Mouse (Mus musculus): ENCODE results near the gene Col25a1.

Gene Col25a1

DNA sequence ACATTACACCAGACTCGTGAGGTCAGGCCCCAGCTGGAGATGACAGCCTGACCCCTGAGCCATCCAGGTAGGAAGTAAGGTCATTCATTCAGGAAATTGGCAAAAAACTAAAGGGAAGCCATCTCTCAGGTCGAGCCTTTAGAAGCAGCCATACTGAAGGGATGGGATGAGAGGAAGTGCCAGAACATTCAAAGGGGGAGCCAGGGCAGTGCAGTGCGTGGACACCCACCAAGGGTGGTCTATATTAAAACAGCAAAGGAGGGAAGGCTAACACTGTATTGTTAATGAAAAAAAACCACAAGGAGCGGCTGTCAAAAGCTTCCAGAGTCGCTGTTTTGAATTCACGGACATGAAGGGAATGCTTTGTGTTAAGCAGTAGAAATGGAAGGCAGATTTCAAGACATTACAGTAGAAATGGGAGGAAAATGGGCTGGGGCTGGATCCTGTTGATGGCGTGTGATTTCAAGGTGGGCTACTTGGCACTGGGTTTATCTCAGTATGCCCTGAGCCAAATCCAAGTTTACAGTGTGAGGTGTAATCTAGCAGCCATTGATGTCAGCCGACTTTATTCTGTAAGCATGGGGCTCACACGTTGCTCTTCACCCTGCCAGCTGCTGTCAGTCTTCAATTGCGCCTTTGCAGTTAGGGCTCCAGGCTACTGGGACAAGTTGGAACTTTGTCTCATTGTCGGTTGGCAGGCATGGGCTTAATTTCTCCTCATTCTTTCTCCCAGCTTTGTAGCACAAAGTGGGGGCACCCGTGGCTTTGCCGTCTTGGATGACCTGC, 312.7 kb downstream of the Col25a1 start:
- no peak for DNase-seq (ENCODE audit: low read depth, low spot score)

DNA sequence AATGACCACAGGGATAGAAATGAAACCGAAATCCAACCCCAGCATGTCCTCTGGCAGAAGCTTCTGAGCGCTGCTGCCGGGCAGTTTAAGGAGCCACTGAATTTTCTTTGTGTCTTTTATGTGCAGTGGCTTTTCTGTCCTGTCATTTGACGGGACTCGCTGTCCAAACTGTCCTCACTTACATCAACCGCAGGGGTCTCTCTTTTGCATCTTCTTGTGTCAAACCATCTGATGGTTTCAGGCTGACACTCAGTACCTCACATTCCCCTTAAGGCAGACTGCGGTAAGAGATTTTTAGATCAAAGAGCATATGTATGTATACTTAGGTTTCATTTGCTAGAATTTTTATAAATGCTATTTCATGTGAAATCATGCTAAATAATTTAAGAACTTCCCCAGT, 318.6 kb downstream of the Col25a1 start:
- DNase-seq (ENCODE audit: low read depth, low spot score), result no peak

GRCm38 (mm10) chr3:130465371-130465770, 334.1 kb downstream of the Col25a1 start:
- DNase-seq (ENCODE audit: low read depth, low spot score), result no peak

GRCm38 (mm10) chr3:130473211-130473768, 342.0 kb downstream of the Col25a1 start:
- peak; percentile 48 for DNase-seq (ENCODE audit: low read depth, low spot score)

DNA sequence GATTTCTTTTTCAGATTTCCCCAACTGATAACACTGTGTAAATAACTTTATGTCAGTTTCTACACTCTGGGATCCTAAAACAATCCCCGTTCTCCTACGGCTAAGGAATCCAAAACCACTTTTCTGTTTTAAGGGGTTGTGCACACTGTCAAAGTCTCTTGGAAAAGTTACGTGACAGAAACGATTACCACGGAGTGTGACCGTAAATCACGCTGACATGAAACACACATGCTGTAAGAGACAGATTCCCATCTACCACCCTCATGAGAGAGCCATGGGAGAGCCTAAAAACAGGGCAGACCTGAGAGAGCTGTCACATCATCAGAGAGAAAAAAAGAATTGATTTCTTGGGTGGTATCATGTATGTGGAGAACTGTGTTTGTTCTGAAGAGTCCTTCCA, 342.7 kb downstream of the Col25a1 start:
- DNase-seq (ENCODE audit: low read depth, low spot score), result peak; percentile 52

GRCm38 (mm10) chr3:130482513-130482912, 351.2 kb downstream of the Col25a1 start:
- no peak for DNase-seq (ENCODE audit: low read depth, low spot score)

DNA sequence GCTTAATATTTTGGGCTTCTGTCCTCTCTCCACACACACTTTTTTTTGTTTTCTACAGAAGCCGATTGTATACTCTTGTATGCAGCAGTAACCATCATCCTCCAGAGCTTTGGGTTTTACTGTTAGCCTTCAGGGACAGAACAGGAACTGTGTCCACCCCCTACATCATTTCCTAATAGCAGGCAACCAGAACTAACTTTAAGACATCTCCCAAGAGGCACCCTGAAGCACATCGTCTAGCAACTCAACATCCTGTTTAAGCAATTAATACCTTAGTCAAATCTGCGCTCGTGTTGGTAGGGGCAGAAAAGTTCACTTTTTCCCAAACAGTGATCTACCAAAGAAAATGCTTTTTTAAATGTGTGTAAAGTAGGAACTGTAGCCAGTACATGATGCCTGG, 357.5 kb downstream of the Col25a1 start:
- no peak for DNase-seq (ENCODE audit: low read depth, low spot score)

DNA sequence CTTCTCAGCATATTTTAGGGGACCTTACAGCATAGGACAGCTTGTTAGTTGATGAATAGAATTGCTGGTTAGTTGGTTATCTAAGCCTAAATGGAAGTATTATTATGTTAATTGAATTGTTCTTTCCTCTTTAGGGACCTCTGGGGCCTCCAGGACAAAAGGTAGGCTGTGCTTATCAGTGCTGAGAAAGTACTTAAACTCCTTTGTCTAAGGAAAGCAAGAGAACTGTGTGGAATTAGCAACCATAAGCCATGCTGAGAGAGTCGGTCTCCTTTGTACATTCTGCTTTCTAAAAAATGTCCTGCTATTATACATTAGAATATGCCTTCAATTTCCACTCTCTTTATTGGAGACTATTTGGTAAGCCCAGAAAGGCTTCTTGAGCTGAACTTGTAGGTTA, 362.9 kb downstream of the Col25a1 start:
- DNase-seq (ENCODE audit: low read depth, low spot score), result no peak

GRCm38 (mm10) chr3:130494665-130495396, 363.5 kb downstream of the Col25a1 start:
- no peak for DNase-seq (ENCODE audit: low read depth, low spot score)

DNA sequence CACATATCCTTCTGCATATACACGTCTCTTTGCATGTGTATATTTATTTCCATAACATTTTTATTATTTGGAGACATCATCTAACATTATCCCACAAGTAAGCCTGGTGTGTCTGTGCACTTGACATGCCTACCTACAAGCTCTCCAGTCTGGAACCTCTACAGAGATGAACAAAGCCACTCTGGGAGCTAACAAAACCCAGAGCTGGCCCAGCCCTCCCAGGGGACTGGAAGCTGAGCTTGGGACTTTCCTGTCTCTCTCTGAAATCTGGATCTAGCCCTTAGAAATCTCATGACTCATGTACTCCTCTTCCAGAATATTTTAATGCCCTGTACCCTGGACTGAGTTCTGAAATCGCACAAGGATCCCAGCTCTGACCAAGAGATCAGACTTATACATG, 365.7 kb downstream of the Col25a1 start:
- DNase-seq (ENCODE audit: low read depth, low spot score), result no peak

DNA sequence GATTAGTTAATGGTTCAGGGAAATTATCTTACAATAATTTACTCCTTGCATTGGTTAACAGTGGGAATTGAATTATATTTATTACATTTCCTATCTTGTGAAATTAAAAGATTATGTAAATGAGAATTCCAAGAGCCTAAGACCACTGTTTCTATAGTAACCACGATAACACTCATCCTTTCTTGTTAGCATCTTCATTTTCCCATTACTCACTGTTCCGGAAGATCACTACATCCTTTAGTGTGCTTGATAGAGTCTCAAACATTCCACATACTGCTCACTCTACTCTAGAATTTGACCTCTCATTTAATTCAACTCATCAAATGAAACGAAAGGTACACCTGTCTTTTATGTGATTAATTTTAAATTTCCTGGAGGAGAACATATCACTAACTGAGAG, 370.4 kb downstream of the Col25a1 start:
- no peak for DNase-seq (ENCODE audit: low read depth, low spot score)

GRCm38 (mm10) chr3:130508330-130508729, 377.0 kb downstream of the Col25a1 start:
- no peak for DNase-seq (ENCODE audit: low read depth, low spot score)

DNA sequence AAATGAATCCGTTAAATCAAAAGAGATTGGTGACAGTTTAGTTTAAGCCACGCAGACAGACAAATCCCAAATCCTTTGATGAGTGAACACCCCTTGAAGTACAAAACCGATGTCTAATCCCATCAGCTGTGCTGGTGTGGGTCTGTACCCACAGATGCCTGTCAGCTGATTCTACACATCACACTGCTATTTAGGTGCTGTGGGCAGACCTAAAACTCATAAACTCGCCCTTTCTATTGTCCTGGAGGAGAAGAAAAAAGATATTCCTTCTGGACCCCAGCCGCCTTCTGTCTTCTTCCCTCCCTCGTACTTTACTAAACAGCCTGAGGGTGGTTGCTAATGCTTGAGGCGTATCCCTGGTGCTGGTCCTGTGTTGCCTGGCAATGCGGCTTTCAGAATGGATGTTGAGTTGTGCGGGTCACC, 387.2 kb downstream of the Col25a1 start:
- DNase-seq (ENCODE audit: low read depth, low spot score), result no peak

DNA sequence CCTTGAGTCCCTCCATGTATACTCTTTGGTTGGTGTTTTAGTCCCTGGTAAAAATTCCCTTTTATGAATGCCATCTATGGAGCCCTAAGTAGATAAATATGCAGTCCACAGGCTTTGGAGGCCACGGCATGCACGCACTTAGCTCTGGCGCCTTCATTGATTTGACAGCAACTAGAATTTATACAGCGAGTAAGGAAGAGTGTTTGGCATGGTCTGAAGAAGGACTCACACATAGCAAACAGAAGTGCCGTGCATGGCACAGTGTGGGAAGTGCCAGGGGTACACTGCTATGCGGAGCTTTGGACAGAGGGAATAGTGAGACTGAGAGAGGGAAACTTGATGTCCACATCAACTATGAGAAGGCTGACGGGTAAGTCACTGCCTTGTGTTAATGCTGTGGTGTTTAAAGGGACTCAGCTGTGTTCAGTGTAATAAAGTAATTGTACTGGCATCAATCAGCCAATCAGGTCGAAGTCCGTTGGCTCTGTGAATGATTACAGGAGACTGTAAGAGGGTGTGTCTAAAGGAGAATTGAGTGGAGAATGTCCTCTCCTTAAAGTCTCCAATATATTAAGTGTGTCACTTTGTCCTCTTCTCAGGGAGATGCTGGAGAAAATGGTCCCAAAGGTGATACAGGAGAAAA, 390.7 kb downstream of the Col25a1 start:
- no peak for DNase-seq (ENCODE audit: low read depth, low spot score)

DNA sequence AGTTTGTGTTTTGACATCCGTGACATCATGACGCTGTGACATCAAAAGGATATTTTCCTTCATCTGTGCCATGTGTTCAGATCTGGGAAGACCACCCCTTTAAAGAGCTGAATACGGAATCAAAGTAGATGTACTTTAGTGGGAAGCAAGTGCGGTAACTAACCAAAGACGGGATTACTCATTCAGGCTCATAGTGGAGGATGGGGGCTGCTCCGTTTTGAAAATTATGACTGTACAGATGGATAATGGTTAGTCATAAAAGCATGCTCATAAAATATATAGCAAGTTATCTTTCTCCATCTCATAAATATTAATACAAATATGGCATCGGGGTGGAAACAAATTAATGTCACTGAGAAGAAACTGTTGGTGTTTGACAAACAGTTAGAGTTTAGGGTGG, 391.7 kb downstream of the Col25a1 start:
- DNase-seq (ENCODE audit: low read depth, low spot score), result no peak

DNA sequence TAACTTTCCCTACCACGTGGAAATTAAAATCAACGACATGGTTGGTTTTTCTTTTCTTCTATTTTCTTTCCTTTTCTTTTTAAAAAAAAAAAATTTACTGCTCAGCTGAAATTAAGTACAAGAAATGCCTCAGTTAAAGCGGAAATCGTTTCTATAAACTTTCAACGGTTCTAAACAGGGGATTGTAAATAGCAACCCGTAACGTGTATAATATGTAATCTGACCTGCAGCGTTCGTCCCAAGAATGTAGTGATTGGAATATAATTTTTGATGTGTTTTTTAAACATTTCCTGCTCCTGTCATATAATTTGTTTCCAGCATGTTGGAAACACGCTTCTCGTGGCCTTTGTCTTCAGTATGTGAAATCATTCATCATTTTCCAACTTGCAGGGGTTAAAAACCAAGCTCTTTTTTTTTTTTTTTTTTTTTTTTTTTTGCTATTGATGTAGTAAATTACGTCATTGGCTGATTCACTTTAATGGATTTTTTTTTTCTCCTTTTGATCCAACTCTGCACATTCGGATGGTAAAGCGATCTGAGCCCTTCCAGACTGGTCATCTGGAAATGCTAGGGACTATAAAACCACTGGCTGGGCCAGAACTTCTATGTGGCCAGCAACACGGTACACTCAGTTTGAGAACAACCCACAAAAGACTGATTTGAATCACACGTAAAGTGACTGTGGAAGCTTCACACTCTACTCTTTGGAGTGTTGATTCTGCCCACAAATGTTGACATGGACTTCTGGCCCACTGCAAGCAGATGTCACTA, 393.3 kb downstream of the Col25a1 start:
- DNase-seq (ENCODE audit: low read depth, low spot score), result peak; percentile 44

DNA sequence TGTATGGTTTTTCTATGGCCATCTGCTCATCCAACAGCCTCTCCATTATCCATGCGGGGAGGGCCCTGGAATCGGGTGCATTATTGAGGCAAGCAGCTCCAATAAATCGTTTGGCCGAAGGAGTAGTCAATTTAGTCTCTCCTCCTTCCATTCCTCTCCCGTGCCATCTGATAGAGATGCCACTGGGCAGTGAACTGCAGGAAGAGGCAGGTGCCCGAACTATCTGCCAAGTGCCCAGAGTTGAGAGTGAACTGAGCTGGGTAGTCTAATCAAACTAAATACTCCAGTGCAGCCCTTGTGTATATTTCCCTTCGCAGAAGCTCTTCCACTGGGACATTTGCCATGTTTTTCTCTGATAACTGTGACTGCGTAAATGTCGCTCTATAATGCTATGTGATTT, 403.7 kb downstream of the Col25a1 start:
- no peak for DNase-seq (ENCODE audit: low read depth, low spot score)

- no peak for DNase-seq (ENCODE audit: low read depth, low spot score)
These were observed 410.2 kb downstream of the Col25a1 start for GRCm38 (mm10) chr3:130541541-130541940.

DNA sequence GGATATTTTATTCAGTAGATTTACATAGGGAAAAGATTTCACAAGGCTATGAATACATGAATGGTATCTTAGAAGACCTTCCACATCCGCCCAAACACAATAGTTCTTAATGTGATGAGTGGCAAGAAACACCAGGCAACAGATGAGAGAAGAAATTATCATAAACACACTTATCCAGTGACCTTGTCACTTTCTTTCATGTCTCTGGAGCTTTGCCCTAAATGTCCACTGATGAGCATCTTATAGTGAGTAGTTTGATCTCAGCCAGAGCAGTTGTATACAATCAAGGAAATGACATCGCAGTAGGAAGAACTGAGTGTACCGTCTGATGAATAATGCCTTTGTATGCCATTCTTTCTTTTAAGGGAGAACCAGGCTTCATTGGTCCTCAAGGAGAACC, 414.7 kb downstream of the Col25a1 start:
- no peak for DNase-seq (ENCODE audit: low read depth, low spot score)

- no peak for DNase-seq (ENCODE audit: low read depth, low spot score)
These were observed 417.8 kb downstream of the Col25a1 start for GRCm38 (mm10) chr3:130549066-130549465.

- no peak for DNase-seq (ENCODE audit: low read depth, low spot score)
These were observed 425.0 kb downstream of the Col25a1 start for GRCm38 (mm10) chr3:130556263-130556662.

GRCm38 (mm10) chr3:130565586-130565985, 434.3 kb downstream of the Col25a1 start:
- no peak for DNase-seq (ENCODE audit: low read depth, low spot score)
